Mouse (Mus musculus): Measurements from ENCODE around the gene Shisa7. TPM values are rescaled to one million over a fixed set of nuclear protein-coding genes. Genes with fewer than 3 reads are reported as not detected.

Gene Shisa7
- polyA plus RNA-seq, 1 experiment from 2014 or later, result 15.6 TPM

DNA sequence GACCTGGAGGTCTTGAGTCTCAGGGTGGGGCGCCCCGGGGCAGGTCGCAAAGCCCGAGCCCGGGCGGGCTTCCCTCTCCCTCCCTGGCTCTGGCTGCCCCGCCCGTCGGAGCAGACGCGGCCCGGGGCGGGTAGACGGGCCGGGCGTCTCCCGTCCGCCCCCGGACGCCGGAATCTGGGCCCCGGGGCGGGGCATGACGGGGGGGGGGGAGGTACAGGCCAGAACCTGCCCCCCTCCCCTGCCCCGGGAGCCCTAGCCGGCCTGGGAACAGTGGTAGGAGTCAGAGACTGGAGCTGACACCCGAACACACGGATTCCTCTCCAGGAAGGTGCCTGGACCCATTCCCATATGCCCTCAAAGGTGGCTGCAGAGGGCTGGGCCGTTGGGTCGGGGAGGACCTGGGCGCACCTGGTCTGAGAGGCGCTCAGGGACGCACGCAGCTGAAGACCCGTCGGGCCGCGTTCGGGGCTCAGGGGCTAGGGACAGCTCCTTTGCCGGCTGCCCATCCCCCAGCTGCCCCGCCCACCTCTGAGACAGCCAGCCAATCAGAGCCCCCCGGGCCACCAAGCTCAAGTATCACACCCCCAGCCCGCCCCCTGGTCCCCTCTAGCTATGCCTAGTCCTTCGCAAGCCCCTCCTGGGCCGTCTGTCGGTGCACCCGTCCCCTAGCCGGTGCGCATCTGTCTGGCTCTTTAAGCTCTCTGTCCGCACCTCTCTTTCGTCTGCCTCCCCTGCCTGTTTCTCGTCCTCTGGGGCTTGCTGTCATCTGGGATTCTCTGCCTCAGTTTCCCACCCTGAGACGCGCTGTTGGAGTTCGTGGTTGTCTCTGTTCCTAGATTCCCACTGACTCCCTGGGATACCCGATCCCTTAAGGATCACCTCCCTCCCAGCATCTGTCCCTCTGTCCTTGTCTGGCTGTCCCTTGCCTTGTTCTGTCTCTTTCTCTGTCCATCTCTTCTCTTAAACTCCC, 67.3 kb downstream of the Shisa7 start:
- Histone ChIP-seq H3K9ac (peak overlapping the region; percentile 22), H3K36me3 (replicated peaks; ENCODE audit: control insufficient read depth, insufficient read depth) (no peaks in the 10 kb centered on the region), H3K4me2 (replicated peaks) (peak overlapping the region; percentile 51), H3K4me1 (replicated peaks; ENCODE audit: control insufficient read depth, insufficient read depth, low read length) (0 out of 2 replicates have a peak, but pooled peaks cover 5% of the 10 kb centered on the region), H3K4me3 (replicated peaks; ENCODE audit: low read length) (peak overlapping the region; percentile 34), H3K27me3 (ENCODE audit: control insufficient read depth, insufficient read depth, low read length) (peaks cover 51% of the 10 kb centered on the region), H3K9me3 (ENCODE audit: control insufficient read depth, low read length) (no peaks in the 10 kb centered on the region), H3K27ac (no peak overlapping the region)
- ATAC-seq (ENCODE audit: low FRiP score), result peak; percentile 71
- DNase-seq (ENCODE audit: low spot score), result peak; percentile 47
- 1% methylated on average over 35 of the region's 56 CpGs for WGBS

DNA sequence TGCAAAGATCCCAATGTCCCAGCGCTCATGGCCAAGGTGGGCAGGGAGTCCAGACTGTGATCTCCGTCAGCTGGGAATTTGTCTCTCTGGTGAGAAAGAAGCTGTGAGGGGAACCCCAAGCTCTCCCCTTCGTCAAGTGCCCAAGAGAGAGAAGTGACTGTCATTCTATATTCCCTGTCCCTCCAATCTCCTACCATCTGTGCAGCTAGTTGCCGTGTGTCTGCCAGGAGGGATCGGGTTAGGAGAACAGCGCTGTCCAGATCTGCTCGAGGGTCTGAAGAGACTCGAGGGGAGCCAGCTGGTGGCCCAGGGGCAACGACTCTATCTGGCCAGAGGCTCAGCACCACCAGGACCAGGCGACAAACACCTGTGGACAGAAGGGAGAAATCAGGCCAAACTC, 68.4 kb downstream of the Shisa7 start:
- ATAC-seq (ENCODE audit: low FRiP score) (no peak), DNase-seq (ENCODE audit: low spot score) (no peak)
- no peak overlapping the region for H3K27ac ChIP-seq
- no peak overlapping the region for H3K4me2 ChIP-seq (replicated peaks)
- no peak overlapping the region for H3K9ac ChIP-seq
- 0 out of 2 replicates have a peak, but pooled peaks cover 5% of the 10 kb centered on the region for H3K4me1 ChIP-seq (replicated peaks; ENCODE audit: control insufficient read depth, insufficient read depth, low read length)
- H3K9me3 ChIP-seq (ENCODE audit: control insufficient read depth, low read length), result no peaks in the 10 kb centered on the region
- H3K27me3 ChIP-seq (ENCODE audit: control insufficient read depth, insufficient read depth, low read length), result peaks cover 51% of the 10 kb centered on the region
- no peak overlapping the region for H3K4me3 ChIP-seq (replicated peaks; ENCODE audit: low read length)
- no peaks in the 10 kb centered on the region for H3K36me3 ChIP-seq (replicated peaks; ENCODE audit: control insufficient read depth, insufficient read depth)
- 54% methylated on average over 10 of the region's 10 CpGs for WGBS

Other genes with a start within 250 kb of the Shisa7 start
- 0.17 and 0.55 TPM in 2 replicates for gene Ptprh, start 240.7 kb downstream of the Shisa7 start, polyA plus RNA-seq (2014; fragmentation: Nextera tagmentation; extraction: Ambion mirVana)
- gene Tmem86b, start 213.3 kb downstream of the Shisa7 start, polyA plus RNA-seq (2014; fragmentation: Nextera tagmentation; extraction: Ambion mirVana), result 2.0 and 2.7 TPM in 2 replicates
- 6.2 and 8.4 TPM in 2 replicates for gene Ppp6r1, start 185.7 kb downstream of the Shisa7 start, polyA plus RNA-seq (2014; fragmentation: Nextera tagmentation; extraction: Ambion mirVana)
- 146 and 154 TPM in 2 replicates for gene Hspbp1, start 159.6 kb downstream of the Shisa7 start, polyA plus RNA-seq (2014; fragmentation: Nextera tagmentation; extraction: Ambion mirVana)
- gene Brsk1, start 154.1 kb downstream of the Shisa7 start, polyA plus RNA-seq (2014; fragmentation: Nextera tagmentation; extraction: Ambion mirVana), result 10.3 and 10.5 TPM in 2 replicates
- 0.12 and 0.24 TPM in 2 replicates for gene Tmem150b, start 119.4 kb downstream of the Shisa7 start, polyA plus RNA-seq (2014; fragmentation: Nextera tagmentation; extraction: Ambion mirVana)
- gene Kmt5c, start 104.6 kb downstream of the Shisa7 start, polyA plus RNA-seq (2014; fragmentation: Nextera tagmentation; extraction: Ambion mirVana), result 44.9 and 53.7 TPM in 2 replicates
- gene Cox6b2, start 91.6 kb downstream of the Shisa7 start, polyA plus RNA-seq (2014; fragmentation: Nextera tagmentation; extraction: Ambion mirVana), result 18.6 and 19.7 TPM in 2 replicates
- gene Fam71e2, start 73.4 kb downstream of the Shisa7 start, polyA plus RNA-seq (2014; fragmentation: Nextera tagmentation; extraction: Ambion mirVana), result not detected in 2 replicates
- gene Il11, start 61.8 kb downstream of the Shisa7 start, polyA plus RNA-seq (2014; fragmentation: Nextera tagmentation; extraction: Ambion mirVana), result 0.35 and 0.41 TPM in 2 replicates
- not detected in 2 replicates for gene Tmem190, start 61.8 kb downstream of the Shisa7 start, polyA plus RNA-seq (2014; fragmentation: Nextera tagmentation; extraction: Ambion mirVana)
- 3.2 and 4.1 TPM in 2 replicates for gene Tmem238, start 55.0 kb downstream of the Shisa7 start, polyA plus RNA-seq (2014; fragmentation: Nextera tagmentation; extraction: Ambion mirVana)
- gene Rpl28, start 51.8 kb downstream of the Shisa7 start, polyA plus RNA-seq (2014; fragmentation: Nextera tagmentation; extraction: Ambion mirVana), result 175 and 192 TPM in 2 replicates
- 285 and 293 TPM in 2 replicates for gene Ube2s, start 32.1 kb downstream of the Shisa7 start, polyA plus RNA-seq (2014; fragmentation: Nextera tagmentation; extraction: Ambion mirVana)
- gene Isoc2b, start 25.6 kb upstream of the Shisa7 start, polyA plus RNA-seq (2014; fragmentation: Nextera tagmentation; extraction: Ambion mirVana), result 2.8 and 3.7 TPM in 2 replicates
- 0.47 and 0.82 TPM in 2 replicates for gene Isoc2a, start 32.5 kb upstream of the Shisa7 start, polyA plus RNA-seq (2014; fragmentation: Nextera tagmentation; extraction: Ambion mirVana)
- gene Gm36210, start 61.8 kb upstream of the Shisa7 start, polyA plus RNA-seq (2014; fragmentation: Nextera tagmentation; extraction: Ambion mirVana), result 0.25 and 0.43 TPM in 2 replicates
- gene Zfp628, start 70.5 kb upstream of the Shisa7 start, polyA plus RNA-seq (2014; fragmentation: Nextera tagmentation; extraction: Ambion mirVana), result 3.6 and 4.2 TPM in 2 replicates
- 23.3 and 23.6 TPM in 2 replicates for gene Nat14, start 77.3 kb upstream of the Shisa7 start, polyA plus RNA-seq (2014; fragmentation: Nextera tagmentation; extraction: Ambion mirVana)
- gene Ssc5d, start 81.1 kb upstream of the Shisa7 start, polyA plus RNA-seq (2014; fragmentation: Nextera tagmentation; extraction: Ambion mirVana), result 0.74 and 0.82 TPM in 2 replicates
- gene Sbk2, start 119.7 kb upstream of the Shisa7 start, polyA plus RNA-seq (2014; fragmentation: Nextera tagmentation; extraction: Ambion mirVana), result 0.21 TPM in 1 of 2 replicates, not detected in the other
- gene Sbk3, start 126.5 kb upstream of the Shisa7 start, polyA plus RNA-seq (2014; fragmentation: Nextera tagmentation; extraction: Ambion mirVana), result 0.39 and 0.67 TPM in 2 replicates
- 51.5 and 55.4 TPM in 2 replicates for gene Zfp579, start 151.5 kb upstream of the Shisa7 start, polyA plus RNA-seq (2014; fragmentation: Nextera tagmentation; extraction: Ambion mirVana)
- gene Zfp524, start 169.7 kb upstream of the Shisa7 start, polyA plus RNA-seq (2014; fragmentation: Nextera tagmentation; extraction: Ambion mirVana), result 8.9 and 9.2 TPM in 2 replicates
- gene Fiz1, start 170.0 kb upstream of the Shisa7 start, polyA plus RNA-seq (2014; fragmentation: Nextera tagmentation; extraction: Ambion mirVana), result 30.0 and 32.6 TPM in 2 replicates
- gene Gm44973, start 170.8 kb upstream of the Shisa7 start, polyA plus RNA-seq (2014; fragmentation: Nextera tagmentation; extraction: Ambion mirVana), result not detected in 2 replicates
- 6.6 and 7.2 TPM in 2 replicates for gene Zfp865, start 175.7 kb upstream of the Shisa7 start, polyA plus RNA-seq (2014; fragmentation: Nextera tagmentation; extraction: Ambion mirVana)
- 53.3 and 60.1 TPM in 2 replicates for gene Ccdc106, start 175.9 kb upstream of the Shisa7 start, polyA plus RNA-seq (2014; fragmentation: Nextera tagmentation; extraction: Ambion mirVana)
- not detected in 2 replicates for gene 4632433K11Rik, start 189.4 kb upstream of the Shisa7 start, polyA plus RNA-seq (2014; fragmentation: Nextera tagmentation; extraction: Ambion mirVana)
- gene Zfp784, start 193.8 kb upstream of the Shisa7 start, polyA plus RNA-seq (2014; fragmentation: Nextera tagmentation; extraction: Ambion mirVana), result 7.0 and 8.9 TPM in 2 replicates
- 105 and 110 TPM in 2 replicates for gene Zfp580, start 206.8 kb upstream of the Shisa7 start, polyA plus RNA-seq (2014; fragmentation: Nextera tagmentation; extraction: Ambion mirVana)
- 96.6 and 103 TPM in 2 replicates for gene U2af2, start 217.4 kb upstream of the Shisa7 start, polyA plus RNA-seq (2014; fragmentation: Nextera tagmentation; extraction: Ambion mirVana)
- gene Epn1, start 235.5 kb upstream of the Shisa7 start, polyA plus RNA-seq (2014; fragmentation: Nextera tagmentation; extraction: Ambion mirVana), result 116 and 124 TPM in 2 replicates